Mouse (Mus musculus) thymus, adult 2 months (tissue): Measurements from ENCODE around the gene Gm20716. TPM values are rescaled to one million over a fixed set of nuclear protein-coding genes. Genes with fewer than 3 reads are reported as not detected.

ENCODE experiments used
- DNase-seq: peaks from one replicate; pipeline ENCODE4 v3.0.0; 2021
- H3K27ac ChIP-seq: fragments of 200-500 bp; 2 replicates; pipeline ENCODE4 v1.5.1; 2012; ENCODE audit warnings: low read length, control low read depth; ENCODE audit not compliant: control insufficient read depth, insufficient read depth
- H3K27me3 ChIP-seq: fragments of 200-500 bp; 2 replicates; pipeline ENCODE4 v1.6.1; 2012; ENCODE audit warnings: mild to moderate bottlenecking, low read length, moderate library complexity, mixed read lengths; ENCODE audit not compliant: control insufficient read depth, insufficient read depth
- H3K36me3 ChIP-seq: fragments of 200-500 bp; 2 replicates; pipeline ENCODE4 v1.6.1; 2012; ENCODE audit warnings: mild to moderate bottlenecking, low read length, moderate library complexity; ENCODE audit not compliant: control insufficient read depth, insufficient read depth
- H3K4me1 ChIP-seq: fragments of 200-500 bp; replicated peaks from 2 replicates; pipeline ENCODE4 v1.6.1; 2012; ENCODE audit warnings: low read length; ENCODE audit not compliant: control insufficient read depth, insufficient read depth
- H3K4me3 ChIP-seq: fragments of 200-500 bp; 2 replicates; pipeline ENCODE4 v1.5.1; 2012; ENCODE audit warnings: mild to moderate bottlenecking, low read length, control low read depth, moderate library complexity; ENCODE audit not compliant: control insufficient read depth, insufficient read depth
- CTCF ChIP-seq: fragments of 200-500 bp; IDR thresholded peaks from 2 replicates; pipeline ENCODE4 v1.5.1; 2012; ENCODE audit warnings: mild to moderate bottlenecking, control low read depth, low read length, moderate library complexity, borderline replicate concordance; ENCODE audit not compliant: control insufficient read depth, poor library complexity, insufficient read depth; ENCODE audit errors: extremely low read depth
- POLR2A ChIP-seq: fragments of 200-500 bp; IDR thresholded peaks from 2 replicates; pipeline ENCODE4 v1.6.1; 2012; ENCODE audit warnings: mild to moderate bottlenecking, low read length, control low read depth, moderate library complexity; ENCODE audit not compliant: control insufficient read depth, poor library complexity, insufficient read depth; ENCODE audit errors: extremely low read depth
- WGBS: fragments of 180-500 bp; shearing (Covaris S2); methylation state at CpG from one replicate; pipeline ENCODE4 v1.1.7; 2018; 5-methylcytosine and 5-hydroxymethylcytosine counted together
- polyA plus RNA-seq: library from polyadenylated mRNA; depleted of rRNA; stranded (reverse); fragments of >200 nt; gene quantifications from 2 replicates; pipeline ENCODE4 v1.2.3, GENCODE M21; 2012

Gene Gm20716
- polyA plus RNA-seq, 1 experiment = 3.8 TPM

- WGBS = 88% methylated on average over 8 of the region's 8 CpGs
- Histone ChIP-seq H3K27ac (no peak overlapping the region), H3K4me3 (no peak overlapping the region), H3K27me3 (no peaks in the 10 kb centered on the region), H3K4me1 (no peaks in the 10 kb centered on the region), H3K36me3 (no peaks in the 10 kb centered on the region)
- no peak for DNase-seq
- TF ChIP-seq POLR2A = no peak
- no peak for TF ChIP-seq CTCF
Measured at GRCm38 (mm10) chr2:168248167-168248855, 18.1 kb upstream of the Gm20716 start.

- Histone ChIP-seq H3K27ac (no peak overlapping the region), H3K36me3 (no peaks in the 10 kb centered on the region), H3K4me1 (no peaks in the 10 kb centered on the region), H3K4me3 (no peak overlapping the region), H3K27me3 (0 out of 2 replicates have a peak, but pooled peaks cover 2% of the 10 kb centered on the region)
- TF ChIP-seq POLR2A (no peak), CTCF (no peak)
- no peak for DNase-seq
- WGBS = 76% methylated on average over 8 of the region's 8 CpGs
Measured at GRCm38 (mm10) chr2:168245571-168245970, 15.4 kb upstream of the Gm20716 start.

- DNase-seq = no peak
- H3K27me3 ChIP-seq = 0 out of 2 replicates have a peak, but pooled peaks cover 2% of the 10 kb centered on the region
- H3K27ac ChIP-seq = no peak overlapping the region
- H3K4me3 ChIP-seq = no peak overlapping the region
- H3K36me3 ChIP-seq = no peaks in the 10 kb centered on the region
- no peaks in the 10 kb centered on the region for H3K4me1 ChIP-seq
- TF ChIP-seq CTCF = no peak
- no peak for TF ChIP-seq POLR2A
- WGBS = 85% methylated on average over 4 of the region's 4 CpGs
Measured at GRCm38 (mm10) chr2:168243278-168243677, 13.1 kb upstream of the Gm20716 start.

GRCm38 (mm10) chr2:168242841-168243240 lies 12.7 kb upstream of the Gm20716 start:
- 0 out of 2 replicates have a peak, but pooled peaks cover 2% of the 10 kb centered on the region for H3K27me3 ChIP-seq
- TF ChIP-seq CTCF (no peak), POLR2A (no peak)

GRCm38 (mm10) chr2:168238335-168238734 lies 8.2 kb upstream of the Gm20716 start:
- no peak overlapping the region for H3K27ac ChIP-seq
- DNase-seq = no peak
- H3K4me1 ChIP-seq = no peaks in the 10 kb centered on the region
- 94% methylated on average over 4 of the region's 4 CpGs for WGBS
- TF ChIP-seq POLR2A = no peak
- 0 out of 2 replicates have a peak, but pooled peaks cover 2% of the 10 kb centered on the region for H3K27me3 ChIP-seq
- H3K36me3 ChIP-seq = no peaks in the 10 kb centered on the region; the same call in 1 of the 2 replicates
- no peak overlapping the region for H3K4me3 ChIP-seq

More at GRCm38 (mm10) chr2:168242841-168243240, 12.7 kb upstream of the Gm20716 start:
- no peak for DNase-seq
- Histone ChIP-seq H3K36me3 (no peaks in the 10 kb centered on the region), H3K27ac (no peak overlapping the region), H3K4me1 (no peaks in the 10 kb centered on the region), H3K4me3 (no peak overlapping the region)

- Histone ChIP-seq H3K4me3 (no peak overlapping the region), H3K27me3 (no peaks in the 10 kb centered on the region), H3K27ac (no peak overlapping the region), H3K4me1 (peaks cover 17% of the 10 kb centered on the region), H3K36me3 (no peaks in the 10 kb centered on the region; the same call in 1 of the 2 replicates)
- WGBS = 97% methylated on average over 5 of the region's 5 CpGs
- TF ChIP-seq CTCF (no peak), POLR2A (no peak)
- no peak for DNase-seq
Measured at GRCm38 (mm10) chr2:168233286-168233685, 3.1 kb upstream of the Gm20716 start.
